Mouse (Mus musculus): Measurements from ENCODE around the gene Hectd4.

The Hectd4 gene

GRCm38 (mm10) chr5:121239846-121240245 is 19.8 kb downstream of the Hectd4 start:
- no peak for DNase-seq

- DNase-seq = no peak
Measured at GRCm38 (mm10) chr5:121241182-121241581, 21.2 kb downstream of the Hectd4 start.

- DNase-seq = no peak
Measured at GRCm38 (mm10) chr5:121242261-121242660, 22.2 kb downstream of the Hectd4 start.

- DNase-seq = no peak
Measured at GRCm38 (mm10) chr5:121242701-121243100, 22.7 kb downstream of the Hectd4 start.

GRCm38 (mm10) chr5:121243676-121244364 is 23.8 kb downstream of the Hectd4 start:
- DNase-seq = no peak

GRCm38 (mm10) chr5:121244365-121244731 is 24.3 kb downstream of the Hectd4 start:
- no peak for DNase-seq

DNA sequence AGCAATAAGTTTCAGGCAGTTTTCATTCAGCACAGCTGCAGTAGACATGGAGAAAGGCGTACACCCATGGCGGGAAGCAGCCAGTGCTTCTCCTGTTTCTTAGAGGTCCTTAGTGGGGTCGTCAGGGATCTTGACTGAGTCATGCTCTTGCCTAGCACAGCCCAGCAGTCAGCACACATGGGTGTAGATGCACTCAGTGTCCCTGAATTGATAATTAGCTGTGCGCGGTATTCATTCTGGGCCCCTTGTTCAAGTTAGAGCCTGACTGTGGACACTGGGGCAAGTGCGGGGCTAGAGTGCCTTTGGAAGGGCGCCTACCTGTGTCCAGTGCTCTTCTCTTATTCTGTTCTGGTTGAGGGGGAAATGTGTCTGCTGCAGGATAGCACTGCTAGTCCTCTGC is 25.2 kb downstream of the Hectd4 start:
- no peak for DNase-seq

GRCm38 (mm10) chr5:121248766-121249394 is 28.9 kb downstream of the Hectd4 start:
- no peak for DNase-seq

DNA sequence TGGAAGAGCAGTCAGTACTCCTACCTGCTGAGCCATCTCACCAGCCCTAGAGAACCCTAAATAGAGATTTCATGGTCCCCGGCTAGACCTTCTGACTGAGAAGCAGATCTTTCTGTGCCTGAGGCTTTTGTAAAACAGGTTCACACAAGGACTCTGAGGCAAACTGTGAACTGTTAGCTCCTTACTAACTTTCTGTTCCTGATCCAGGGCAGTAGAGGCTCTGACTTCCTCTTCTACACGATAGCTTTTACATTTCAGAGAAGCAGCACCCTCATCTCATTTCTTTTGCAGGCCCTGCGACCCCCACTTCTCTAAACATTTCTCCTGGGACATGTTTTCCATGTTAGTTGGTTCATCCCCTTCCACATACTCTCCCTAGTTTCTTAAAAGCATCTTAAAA is 29.7 kb downstream of the Hectd4 start:
- DNase-seq = no peak

- DNase-seq = peak; percentile 45
Measured at GRCm38 (mm10) chr5:121251813-121252212, 31.8 kb downstream of the Hectd4 start.

- no peak for DNase-seq
Measured at GRCm38 (mm10) chr5:121253816-121254497, 33.9 kb downstream of the Hectd4 start.

GRCm38 (mm10) chr5:121254977-121255376 is 35.0 kb downstream of the Hectd4 start:
- DNase-seq = no peak

GRCm38 (mm10) chr5:121261806-121262205 is 41.8 kb downstream of the Hectd4 start:
- DNase-seq = no peak

- no peak for DNase-seq
Measured at GRCm38 (mm10) chr5:121262415-121262814, 42.4 kb downstream of the Hectd4 start.

- DNase-seq = no peak
Measured at GRCm38 (mm10) chr5:121264593-121264992, 44.6 kb downstream of the Hectd4 start.

DNA sequence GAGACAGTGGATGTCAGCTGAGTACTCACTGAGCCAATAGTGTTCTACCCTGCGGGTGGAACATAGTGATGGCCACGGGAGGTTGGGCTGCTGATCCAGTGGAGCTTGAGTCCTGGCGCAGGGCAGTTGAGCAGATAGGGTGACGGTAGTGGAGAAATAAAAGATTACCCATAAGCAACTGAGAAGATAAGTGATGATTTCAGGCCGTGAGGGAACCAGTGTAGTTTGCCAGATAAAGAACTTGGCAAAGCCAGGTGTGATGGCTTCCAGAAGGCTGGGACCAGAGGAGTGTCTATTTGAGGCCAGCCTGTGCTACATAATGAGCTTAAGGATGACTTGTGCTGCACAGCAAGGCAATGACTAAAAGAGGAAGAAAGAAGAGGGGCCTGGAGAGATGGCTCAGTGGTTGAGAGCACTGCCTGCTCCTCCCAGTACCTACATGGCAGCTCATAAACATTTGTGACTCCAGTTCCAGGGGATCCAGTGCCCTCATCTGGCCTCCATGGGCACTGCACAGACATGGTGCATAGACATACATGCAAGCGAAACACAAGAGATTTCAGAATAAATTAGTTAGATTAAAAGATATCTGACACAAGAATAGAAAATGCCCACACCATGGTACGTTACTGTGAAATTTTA is 46.8 kb downstream of the Hectd4 start:
- DNase-seq = peak; percentile 67

- DNase-seq = no peak
Measured at GRCm38 (mm10) chr5:121271046-121271445, 51.0 kb downstream of the Hectd4 start.

- DNase-seq = no peak
Measured at GRCm38 (mm10) chr5:121276808-121277207, 56.8 kb downstream of the Hectd4 start.

DNA sequence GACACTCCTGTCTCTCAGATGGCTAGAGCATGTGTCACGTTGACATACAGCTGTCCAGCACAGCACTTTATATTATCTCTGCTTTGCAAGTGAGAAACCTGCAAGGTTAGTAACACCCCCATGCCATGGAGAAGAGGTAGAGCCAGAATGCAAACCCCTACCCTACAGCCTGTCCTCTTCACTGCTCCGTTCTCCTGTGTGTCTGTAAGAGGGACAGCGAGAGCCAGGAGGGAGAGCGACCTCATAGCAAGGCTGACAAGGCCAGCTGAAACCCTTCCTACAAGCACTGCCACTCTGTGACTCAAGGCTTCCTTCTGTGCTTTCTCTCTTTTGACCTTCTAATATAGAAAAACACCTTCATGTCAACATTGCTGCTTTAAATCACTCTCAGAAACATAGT is 60.4 kb downstream of the Hectd4 start:
- no peak for DNase-seq

- DNase-seq = no peak
Measured at GRCm38 (mm10) chr5:121283051-121283450, 63.0 kb downstream of the Hectd4 start.

DNA sequence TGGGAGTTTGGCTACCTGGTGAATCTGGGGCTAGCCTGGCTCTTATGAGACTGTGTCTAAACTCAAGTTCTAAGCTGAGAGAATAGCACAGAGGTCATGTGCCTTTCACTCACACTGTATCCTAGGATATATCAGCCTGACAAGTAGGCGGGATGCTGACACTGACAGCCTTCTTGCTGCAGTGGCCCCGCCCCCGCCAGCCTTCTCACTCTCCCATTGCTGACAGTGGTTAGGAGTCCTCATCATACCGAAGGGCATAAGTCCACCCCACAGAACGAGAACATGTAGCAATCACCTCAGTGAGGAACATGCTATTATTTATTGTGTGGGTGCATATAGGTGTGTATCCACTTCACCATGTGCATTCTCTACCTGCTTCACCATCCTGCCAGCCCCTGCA is 64.8 kb downstream of the Hectd4 start:
- DNase-seq = no peak

DNA sequence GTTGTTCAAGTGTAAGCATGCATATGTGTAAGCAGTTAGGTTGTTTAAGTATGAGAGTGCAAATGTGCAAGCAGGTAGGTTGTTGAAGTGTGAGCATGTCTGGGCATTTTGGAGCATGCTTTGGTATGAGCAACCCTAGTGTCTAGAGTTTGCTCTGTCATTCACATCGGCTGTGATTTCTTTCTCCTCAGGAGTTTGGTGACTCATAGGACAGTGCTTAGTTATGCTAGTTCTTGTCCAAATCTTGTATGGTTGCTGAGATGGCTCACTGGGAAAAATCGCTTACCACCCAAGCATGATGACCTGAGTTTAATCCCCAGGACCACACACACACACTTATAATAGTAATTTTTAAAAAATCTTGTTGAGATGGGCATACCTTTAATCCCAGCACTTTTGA is 67.2 kb downstream of the Hectd4 start:
- DNase-seq = no peak

- no peak for DNase-seq
Measured at GRCm38 (mm10) chr5:121290289-121290688, 70.3 kb downstream of the Hectd4 start.
